Mouse (Mus musculus): Measurements from ENCODE around the gene Gpr153.
"Not testable (repeated sequence)": the region's sequence is repeated elsewhere in the genome, so short reads cannot be mapped to it uniquely, and the experiment has no call there.

The Gpr153 gene

GRCm38 (mm10) chr4:152273621-152274236, at the start of gene Gpr153:
Gpr153 (plus strand) TSS chr4:152274232.
- DNase-seq (ENCODE audit: low spot score), result peak; percentile 82

GRCm38 (mm10) chr4:152226901-152227486, 47.0 kb upstream of the Gpr153 start:
- no peak for DNase-seq (ENCODE audit: low spot score)

- no peak for DNase-seq (ENCODE audit: low spot score)
These were observed 46.1 kb upstream of the Gpr153 start for GRCm38 (mm10) chr4:152227749-152228527.

- not testable (repeated sequence) for DNase-seq (ENCODE audit: low spot score)
These were observed 43.7 kb upstream of the Gpr153 start for GRCm38 (mm10) chr4:152230331-152230730.

GRCm38 (mm10) chr4:152231326-152231725, 42.7 kb upstream of the Gpr153 start:
- peak; percentile 60 for DNase-seq (ENCODE audit: low spot score)

GRCm38 (mm10) chr4:152232411-152232903, 41.6 kb upstream of the Gpr153 start:
- DNase-seq (ENCODE audit: low spot score), result no peak

GRCm38 (mm10) chr4:152239974-152240373, 34.1 kb upstream of the Gpr153 start:
- DNase-seq (ENCODE audit: low spot score), result no peak

- no peak for DNase-seq (ENCODE audit: low spot score)
These were observed 30.7 kb upstream of the Gpr153 start for GRCm38 (mm10) chr4:152243241-152243891.

- no peak for DNase-seq (ENCODE audit: low spot score)
These were observed 30.1 kb upstream of the Gpr153 start for GRCm38 (mm10) chr4:152243969-152244368.

- no peak for DNase-seq (ENCODE audit: low spot score)
These were observed 29.2 kb upstream of the Gpr153 start for GRCm38 (mm10) chr4:152244545-152245522.

GRCm38 (mm10) chr4:152246011-152246410, 28.0 kb upstream of the Gpr153 start:
- DNase-seq (ENCODE audit: low spot score), result no peak

- no peak for DNase-seq (ENCODE audit: low spot score)
These were observed 26.8 kb upstream of the Gpr153 start for GRCm38 (mm10) chr4:152247195-152247594.

GRCm38 (mm10) chr4:152250615-152251014, 23.4 kb upstream of the Gpr153 start:
- DNase-seq (ENCODE audit: low spot score), result no peak

- no peak for DNase-seq (ENCODE audit: low spot score)
These were observed 20.8 kb upstream of the Gpr153 start for GRCm38 (mm10) chr4:152253183-152253759.

GRCm38 (mm10) chr4:152257070-152257469, 17.0 kb upstream of the Gpr153 start:
- DNase-seq (ENCODE audit: low spot score), result no peak

- DNase-seq (ENCODE audit: low spot score), result no peak
These were observed 13.6 kb upstream of the Gpr153 start for GRCm38 (mm10) chr4:152260451-152260850.

GRCm38 (mm10) chr4:152262187-152262586, 11.8 kb upstream of the Gpr153 start:
- no peak for DNase-seq (ENCODE audit: low spot score)

- DNase-seq (ENCODE audit: low spot score), result no peak
These were observed 10.9 kb upstream of the Gpr153 start for GRCm38 (mm10) chr4:152263089-152263488.

- peak; percentile 55 for DNase-seq (ENCODE audit: low spot score)
These were observed 10.4 kb upstream of the Gpr153 start for GRCm38 (mm10) chr4:152263512-152264176.

- no peak for DNase-seq (ENCODE audit: low spot score)
These were observed 9.9 kb upstream of the Gpr153 start for GRCm38 (mm10) chr4:152264177-152264530.

Measured in retina, embryonic 14.5 days (tissue).